Mouse (Mus musculus): Measurements from ENCODE around the gene Tmtc2. TPM values are rescaled to one million over a fixed set of nuclear protein-coding genes. Genes with fewer than 3 reads are reported as not detected.

Tmtc2 gene
- total RNA-seq, 1 experiment = 0.89 TPM

DNA sequence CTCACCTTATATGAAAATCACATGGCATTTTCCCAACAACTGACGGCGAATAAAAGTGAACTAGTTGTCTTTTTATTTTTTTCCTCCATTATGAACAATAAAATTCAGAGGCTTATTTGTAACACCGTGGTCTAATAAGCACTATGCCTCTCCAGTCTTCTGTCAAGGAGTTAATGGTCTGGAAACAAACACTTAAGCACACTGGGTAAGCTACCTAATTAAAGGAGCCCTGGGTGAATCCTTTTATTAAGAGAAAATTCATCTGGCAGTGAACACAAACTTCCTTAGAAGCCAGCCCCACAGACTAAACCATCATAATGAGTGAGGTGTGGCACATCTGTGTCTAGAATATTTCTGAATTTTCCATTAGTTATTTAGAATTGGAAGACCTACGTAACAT is 109.9 kb downstream of the Tmtc2 start:
- Histone ChIP-seq H3K9ac (ENCODE audit: insufficient read depth, low read depth, low read length, poor library complexity, severe bottlenecking) (no peak overlapping the region), H3K4me3 (ENCODE audit: insufficient read depth in 1 of 2, low read depth in 1 of 2, low read length in 2 of 2, poor library complexity in 1 of 2, severe bottlenecking in 1 of 2) (no peak overlapping the region), H3K36me3 (ENCODE audit: control insufficient read depth, insufficient read depth, low read length, poor library complexity, severe bottlenecking) (no peaks in the 10 kb centered on the region), H3K4me1 (ENCODE audit: control insufficient read depth in 2 of 2, insufficient read depth in 2 of 2, low read length in 2 of 2, poor library complexity in 1 of 2) (no peaks in the 10 kb centered on the region), H3K27ac (ENCODE audit: insufficient read depth, low read depth, low read length, poor library complexity, severe bottlenecking) (no peak overlapping the region), H3K9me3 (ENCODE audit: control insufficient read depth, insufficient read depth, low read depth, low read length) (no peaks in the 10 kb centered on the region)
- TF ChIP-seq ZC3H11A (IDR thresholded peaks at IDR 0.05; ENCODE audit: borderline replicate concordance, low read depth, low read length) = no peak
- no peak for TF ChIP-seq MAFK (IDR thresholded peaks at IDR 0.05; ENCODE audit: insufficient read depth, low read depth, low read length)
- no peak for TF ChIP-seq CHD2 (IDR thresholded peaks at IDR 0.05; ENCODE audit: low read depth, low read length)
- no peak for TF ChIP-seq HCFC1 (IDR thresholded peaks at IDR 0.05; ENCODE audit: borderline replicate concordance, insufficient read depth, low read length)
- TF ChIP-seq ZNF384 (IDR thresholded peaks at IDR 0.05; ENCODE audit: low read depth, low read length) = no peak
- in situ Hi-C loops (cut with MboI; ENCODE audit: low sequenced_read_pairs in 2 of 2, unreplicated experiment in 2 of 2) = no loop called here
- DNase-seq (ENCODE audit: low read depth, low spot score) = no peak

DNA sequence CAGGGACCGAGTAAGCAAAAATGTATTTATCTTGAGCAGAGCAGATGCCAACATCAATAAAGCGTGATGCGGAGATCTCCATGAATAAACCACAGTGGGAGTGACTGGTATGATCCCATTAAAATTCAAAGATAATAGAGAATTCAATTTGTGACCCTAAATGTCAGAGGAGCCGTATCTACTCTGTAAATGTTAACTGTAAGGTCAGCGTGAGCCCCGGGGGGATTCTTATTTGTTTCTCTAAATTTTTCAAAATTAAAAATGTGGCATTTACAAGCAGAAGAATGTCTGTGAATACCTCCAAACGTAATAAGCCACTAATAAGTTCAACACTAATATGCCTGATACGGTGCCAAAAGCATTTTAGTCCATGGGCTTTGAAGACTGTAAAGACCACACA is 120.8 kb downstream of the Tmtc2 start:
- no peak for DNase-seq (ENCODE audit: low read depth, low spot score)
- Histone ChIP-seq H3K36me3 (ENCODE audit: control insufficient read depth, insufficient read depth, low read length, poor library complexity, severe bottlenecking) (no peaks in the 10 kb centered on the region), H3K4me3 (ENCODE audit: insufficient read depth in 1 of 2, low read depth in 1 of 2, low read length in 2 of 2, poor library complexity in 1 of 2, severe bottlenecking in 1 of 2) (no peak overlapping the region), H3K9ac (ENCODE audit: insufficient read depth, low read depth, low read length, poor library complexity, severe bottlenecking) (no peak overlapping the region), H3K9me3 (ENCODE audit: control insufficient read depth, insufficient read depth, low read depth, low read length) (no peaks in the 10 kb centered on the region), H3K27ac (ENCODE audit: insufficient read depth, low read depth, low read length, poor library complexity, severe bottlenecking) (no peak overlapping the region), H3K4me1 (ENCODE audit: control insufficient read depth in 2 of 2, insufficient read depth in 2 of 2, low read length in 2 of 2, poor library complexity in 1 of 2) (no peaks in the 10 kb centered on the region)
- in situ Hi-C loops (cut with MboI; ENCODE audit: low sequenced_read_pairs in 2 of 2, unreplicated experiment in 2 of 2) = no loop called here
- TF ChIP-seq CHD2 (IDR thresholded peaks at IDR 0.05; ENCODE audit: low read depth, low read length) = no peak
- no peak for TF ChIP-seq ZC3H11A (IDR thresholded peaks at IDR 0.05; ENCODE audit: borderline replicate concordance, low read depth, low read length)
- no peak for TF ChIP-seq ZNF384 (IDR thresholded peaks at IDR 0.05; ENCODE audit: low read depth, low read length)
- TF ChIP-seq MAFK (IDR thresholded peaks at IDR 0.05; ENCODE audit: insufficient read depth, low read depth, low read length) = no peak
- no peak for TF ChIP-seq HCFC1 (IDR thresholded peaks at IDR 0.05; ENCODE audit: borderline replicate concordance, insufficient read depth, low read length)

- Histone ChIP-seq H3K4me1 (ENCODE audit: control insufficient read depth in 2 of 2, insufficient read depth in 2 of 2, low read length in 2 of 2, poor library complexity in 1 of 2) (no peaks in the 10 kb centered on the region), H3K9me3 (ENCODE audit: control insufficient read depth, insufficient read depth, low read depth, low read length) (no peaks in the 10 kb centered on the region), H3K36me3 (ENCODE audit: control insufficient read depth, insufficient read depth, low read length, poor library complexity, severe bottlenecking) (no peaks in the 10 kb centered on the region), H3K4me3 (ENCODE audit: insufficient read depth in 1 of 2, low read depth in 1 of 2, low read length in 2 of 2, poor library complexity in 1 of 2, severe bottlenecking in 1 of 2) (no peak overlapping the region), H3K27ac (ENCODE audit: insufficient read depth, low read depth, low read length, poor library complexity, severe bottlenecking) (no peak overlapping the region), H3K9ac (ENCODE audit: insufficient read depth, low read depth, low read length, poor library complexity, severe bottlenecking) (no peak overlapping the region)
- in situ Hi-C loops (cut with MboI; ENCODE audit: low sequenced_read_pairs in 2 of 2, unreplicated experiment in 2 of 2) = no loop called here
- TF ChIP-seq ZC3H11A (IDR thresholded peaks at IDR 0.05; ENCODE audit: borderline replicate concordance, low read depth, low read length) = no peak
- no peak for DNase-seq (ENCODE audit: low read depth, low spot score)
These were observed 127.1 kb downstream of the Tmtc2 start for GRCm38 (mm10) chr10:105447191-105447590.

DNA sequence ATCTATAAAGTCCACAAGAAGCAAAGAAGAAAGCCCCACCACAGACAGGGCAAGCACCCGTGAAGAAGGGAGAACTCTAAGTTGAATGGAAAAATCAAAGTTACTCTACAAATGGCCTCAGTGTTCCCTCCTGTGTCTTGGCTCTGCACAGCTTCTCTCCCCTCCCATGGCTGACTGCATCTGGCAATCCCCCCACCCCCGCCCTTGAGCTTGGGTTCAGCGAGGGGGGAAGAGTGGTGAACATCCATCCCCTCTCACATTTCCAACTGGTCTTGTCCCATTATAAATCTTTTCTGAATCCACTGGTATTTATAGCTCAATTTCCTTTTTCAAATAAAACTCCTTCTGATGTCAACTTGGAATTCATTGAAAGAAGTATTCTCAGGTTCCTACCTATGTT is 129.9 kb downstream of the Tmtc2 start:
- in situ Hi-C loops (cut with MboI; ENCODE audit: low sequenced_read_pairs in 2 of 2, unreplicated experiment in 2 of 2) = no loop called here
- no peaks in the 10 kb centered on the region for H3K36me3 ChIP-seq (ENCODE audit: control insufficient read depth, insufficient read depth, low read length, poor library complexity, severe bottlenecking)
- H3K27ac ChIP-seq (ENCODE audit: insufficient read depth, low read depth, low read length, poor library complexity, severe bottlenecking) = no peak overlapping the region
- H3K9me3 ChIP-seq (ENCODE audit: control insufficient read depth, insufficient read depth, low read depth, low read length) = no peaks in the 10 kb centered on the region
- no peak for TF ChIP-seq ZNF384 (IDR thresholded peaks at IDR 0.05; ENCODE audit: low read depth, low read length)
- TF ChIP-seq HCFC1 (IDR thresholded peaks at IDR 0.05; ENCODE audit: borderline replicate concordance, insufficient read depth, low read length) = no peak
- TF ChIP-seq MAFK (IDR thresholded peaks at IDR 0.05; ENCODE audit: insufficient read depth, low read depth, low read length) = no peak
- no peak for TF ChIP-seq CHD2 (IDR thresholded peaks at IDR 0.05; ENCODE audit: low read depth, low read length)
- no peak for TF ChIP-seq ZC3H11A (IDR thresholded peaks at IDR 0.05; ENCODE audit: borderline replicate concordance, low read depth, low read length)
- no peak overlapping the region for H3K4me3 ChIP-seq (ENCODE audit: insufficient read depth in 1 of 2, low read depth in 1 of 2, low read length in 2 of 2, poor library complexity in 1 of 2, severe bottlenecking in 1 of 2)
- DNase-seq (ENCODE audit: low read depth, low spot score) = no peak
- H3K9ac ChIP-seq (ENCODE audit: insufficient read depth, low read depth, low read length, poor library complexity, severe bottlenecking) = no peak overlapping the region
- no peaks in the 10 kb centered on the region for H3K4me1 ChIP-seq (ENCODE audit: control insufficient read depth in 2 of 2, insufficient read depth in 2 of 2, low read length in 2 of 2, poor library complexity in 1 of 2)

DNA sequence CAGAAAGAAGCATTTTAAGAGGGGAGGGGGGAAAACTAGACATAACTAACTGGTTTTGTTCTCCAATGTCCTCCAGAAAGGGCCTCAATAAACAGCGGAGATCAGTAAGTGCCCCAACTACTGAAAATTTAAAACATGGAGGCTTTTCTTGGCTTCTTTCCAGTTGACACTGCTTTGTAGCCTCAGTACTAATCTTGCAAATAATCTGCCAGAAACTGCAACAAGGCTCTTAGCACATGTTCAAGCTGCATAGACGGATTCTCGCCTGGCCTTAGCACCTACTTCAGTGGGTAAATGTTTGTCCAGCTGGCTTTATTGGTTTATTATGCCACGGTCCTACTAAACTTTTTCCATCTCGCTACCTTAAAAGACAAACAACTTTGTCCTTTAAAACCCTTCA is 139.4 kb downstream of the Tmtc2 start:
- TF ChIP-seq ZC3H11A (IDR thresholded peaks at IDR 0.05; ENCODE audit: borderline replicate concordance, low read depth, low read length) (no peak), ZNF384 (IDR thresholded peaks at IDR 0.05; ENCODE audit: low read depth, low read length) (no peak), MAFK (IDR thresholded peaks at IDR 0.05; ENCODE audit: insufficient read depth, low read depth, low read length) (no peak), HCFC1 (IDR thresholded peaks at IDR 0.05; ENCODE audit: borderline replicate concordance, insufficient read depth, low read length) (no peak), CHD2 (IDR thresholded peaks at IDR 0.05; ENCODE audit: low read depth, low read length) (no peak)
- Histone ChIP-seq H3K4me3 (ENCODE audit: insufficient read depth in 1 of 2, low read depth in 1 of 2, low read length in 2 of 2, poor library complexity in 1 of 2, severe bottlenecking in 1 of 2) (no peak overlapping the region), H3K9ac (ENCODE audit: insufficient read depth, low read depth, low read length, poor library complexity, severe bottlenecking) (no peak overlapping the region), H3K27ac (ENCODE audit: insufficient read depth, low read depth, low read length, poor library complexity, severe bottlenecking) (no peak overlapping the region), H3K9me3 (ENCODE audit: control insufficient read depth, insufficient read depth, low read depth, low read length) (no peaks in the 10 kb centered on the region), H3K4me1 (ENCODE audit: control insufficient read depth in 2 of 2, insufficient read depth in 2 of 2, low read length in 2 of 2, poor library complexity in 1 of 2) (no peaks in the 10 kb centered on the region), H3K36me3 (ENCODE audit: control insufficient read depth, insufficient read depth, low read length, poor library complexity, severe bottlenecking) (no peaks in the 10 kb centered on the region)
- in situ Hi-C loops (cut with MboI; ENCODE audit: low sequenced_read_pairs in 2 of 2, unreplicated experiment in 2 of 2) = no loop called here
- no peak for DNase-seq (ENCODE audit: low read depth, low spot score)

Measured in ES-E14 (cell line).